Mouse (Mus musculus): Measurements from ENCODE around the gene Obscn. TPM values are rescaled to one million over a fixed set of nuclear protein-coding genes. Genes with fewer than 3 reads are reported as not detected.
"Not testable (repeated sequence)": the region's sequence is repeated elsewhere in the genome, so short reads cannot be mapped to it uniquely, and the experiment has no call there.

Gene Obscn
- total RNA-seq, 1 experiment from 2014 or later, result 1.0 TPM

GRCm38 (mm10) chr11:58959921-58960465 lies 176.2 kb downstream of the Obscn start:
- DNase-seq, result peak; percentile 81

DNA sequence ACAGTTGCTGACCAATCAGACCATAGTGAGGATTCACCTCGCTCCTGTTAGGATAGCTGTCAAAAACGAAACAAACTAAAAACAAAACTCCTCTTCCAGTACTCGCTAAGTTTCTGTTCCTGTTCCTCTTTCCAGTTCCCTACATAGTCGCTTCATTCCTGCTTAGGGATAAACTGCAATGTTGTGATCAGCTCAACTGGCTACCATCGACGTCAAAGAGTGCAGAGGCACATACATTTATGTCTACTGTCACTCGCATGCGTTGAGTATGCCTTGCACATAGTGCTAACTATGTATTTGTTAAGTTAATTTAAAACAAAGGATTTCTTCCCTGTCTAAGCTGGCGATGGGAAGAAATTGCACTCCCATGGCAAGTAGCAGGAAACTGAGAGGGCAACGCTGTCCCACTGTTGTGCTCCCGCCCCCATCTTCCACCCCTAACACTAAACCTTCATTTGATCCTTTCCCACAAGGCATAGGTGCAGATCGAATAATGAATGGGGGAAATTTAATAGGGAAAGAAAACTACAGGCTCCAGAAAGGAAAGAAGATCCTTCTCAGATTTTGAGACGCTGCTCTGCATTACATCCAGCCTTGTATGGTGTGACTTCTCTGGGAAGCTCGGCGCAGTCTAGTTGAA lies 176.9 kb downstream of the Obscn start:
- no peak for DNase-seq

DNA sequence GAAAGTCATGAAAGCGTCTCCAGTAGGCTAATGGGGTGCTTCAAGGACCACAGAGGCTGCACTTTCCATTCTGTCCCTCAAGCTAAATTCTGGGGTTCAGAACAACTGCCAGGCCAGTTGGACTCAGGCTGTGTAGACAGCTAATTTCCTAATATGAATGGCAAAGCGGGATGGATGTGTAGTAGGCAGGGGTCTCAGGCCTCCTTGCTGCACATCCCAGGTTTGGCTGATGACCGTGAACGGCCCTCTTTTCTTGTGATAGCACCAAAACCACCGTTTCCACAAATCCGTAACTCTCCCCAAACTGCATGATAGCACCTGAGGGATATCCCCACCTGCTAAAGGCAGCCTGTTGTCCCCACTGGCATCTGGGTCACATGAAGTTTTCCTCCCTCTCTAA lies 177.7 kb downstream of the Obscn start:
- DNase-seq, result no peak

- no peak for DNase-seq
Measured at GRCm38 (mm10) chr11:58957226-58957914, 178.8 kb downstream of the Obscn start.

DNA sequence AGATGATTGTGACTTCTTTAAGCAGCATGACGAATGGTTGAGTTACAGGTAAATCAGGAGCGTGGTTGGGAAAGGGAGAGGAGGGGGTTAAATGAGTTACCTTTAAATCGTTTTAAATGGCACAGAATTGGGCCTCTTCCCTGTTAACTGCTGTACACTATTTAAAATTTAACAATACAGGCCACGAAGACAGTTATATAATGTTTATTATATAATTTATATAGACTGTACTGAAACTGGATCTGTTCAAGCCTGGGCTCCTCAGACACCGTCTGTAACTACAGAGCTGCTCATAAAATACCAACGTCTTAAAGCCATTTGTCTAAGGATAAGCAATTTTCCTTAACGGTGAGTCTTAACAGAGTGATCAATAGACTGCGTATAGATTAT lies 180.3 kb downstream of the Obscn start:
- no peak for DNase-seq

DNA sequence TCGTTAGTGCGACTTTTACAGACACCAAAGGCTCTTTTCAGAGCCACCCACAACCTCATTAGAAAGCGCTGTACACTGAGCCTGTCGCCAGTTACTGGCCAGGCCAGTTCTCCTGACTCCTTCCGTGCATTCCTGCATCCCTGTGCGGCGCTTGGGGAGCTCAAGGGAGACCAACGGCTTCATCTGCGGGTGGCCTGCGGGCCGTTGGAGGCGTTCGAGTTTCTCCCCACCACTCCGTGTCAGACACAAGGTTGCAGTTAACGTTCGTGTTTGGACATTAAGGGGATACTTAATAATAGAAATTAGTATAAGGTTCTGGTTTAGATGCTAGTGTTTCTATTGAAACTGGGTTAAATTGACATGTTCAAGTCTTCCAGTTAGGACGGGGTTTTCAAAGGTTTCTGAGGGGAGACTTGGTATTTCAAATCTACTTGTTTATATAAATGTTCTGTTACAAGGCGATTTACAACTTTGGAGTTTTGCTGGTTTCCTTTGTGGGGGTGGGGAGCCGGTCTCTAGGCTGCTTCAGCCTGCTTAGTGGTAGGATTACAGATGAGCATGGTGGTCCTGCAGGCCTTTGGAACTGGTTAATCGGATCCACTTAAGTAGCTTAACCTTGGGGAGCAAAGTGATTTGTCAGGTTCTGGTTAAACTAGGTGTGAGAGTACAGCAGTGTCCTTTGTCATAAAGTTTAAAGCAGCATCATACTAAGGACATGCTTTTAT lies 180.9 kb downstream of the Obscn start:
- DNase-seq, result no peak

GRCm38 (mm10) chr11:58954420-58955142 lies 181.6 kb downstream of the Obscn start, which contains the start of the genes Hist3h2a and Trim17:
Gene Hist3h2a, plus strand, starts transcription at chr11:58954685.
Gene Trim17, plus strand, starts transcription at chr11:58954685.
- DNase-seq, result peak; percentile 72

GRCm38 (mm10) chr11:58954170-58954419 lies 182.1 kb downstream of the Obscn start:
- not testable (repeated sequence) for DNase-seq

DNA sequence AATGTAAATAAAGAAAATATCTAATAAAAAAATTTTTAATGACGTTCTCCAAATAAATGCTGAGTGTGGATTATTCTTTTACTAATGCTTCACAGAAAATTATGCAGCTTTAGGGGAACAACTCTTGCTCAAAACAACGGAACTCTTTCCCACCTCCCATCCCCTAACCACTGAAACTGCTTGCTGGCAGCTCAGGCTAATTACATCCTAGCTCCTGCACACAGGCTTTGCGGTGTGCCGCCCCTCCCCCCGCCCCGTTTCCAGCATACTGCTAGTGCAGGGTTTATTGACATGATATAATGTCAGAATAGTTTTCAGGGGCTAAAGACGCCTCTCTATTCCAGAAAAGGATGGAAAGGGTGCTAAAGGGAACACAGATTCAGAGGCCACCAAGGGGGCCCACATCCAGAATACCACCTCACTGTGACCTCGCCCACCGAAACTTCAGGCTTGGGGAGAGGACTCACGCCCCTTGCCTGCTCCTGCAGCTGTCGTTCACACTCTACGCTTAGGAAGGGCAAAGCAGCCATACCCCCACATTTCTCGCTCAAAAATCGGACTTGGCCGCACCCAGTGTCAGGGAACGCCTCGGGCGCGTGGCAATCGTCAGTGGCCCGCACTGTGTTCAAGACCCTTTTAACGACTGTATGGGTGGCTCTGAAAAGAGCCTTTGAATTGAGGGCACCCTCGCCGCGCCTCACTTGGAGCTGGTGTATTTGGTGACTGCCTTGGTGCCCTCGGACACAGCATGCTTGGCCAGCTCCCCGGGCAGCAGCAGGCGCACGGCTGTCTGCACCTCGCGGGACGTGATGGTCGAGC lies 182.6 kb downstream of the Obscn start:
- no peak for DNase-seq

GRCm38 (mm10) chr11:58951210-58951609 lies 185.0 kb downstream of the Obscn start:
- DNase-seq, result no peak

GRCm38 (mm10) chr11:58949480-58950431 lies 186.4 kb downstream of the Obscn start:
- DNase-seq, result no peak

GRCm38 (mm10) chr11:58948542-58949479 lies 187.4 kb downstream of the Obscn start, which contains the start of gene Hist3h2ba:
Gene Hist3h2ba, plus strand, starts transcription at chr11:58948920.
- peak; percentile 48 for DNase-seq

DNA sequence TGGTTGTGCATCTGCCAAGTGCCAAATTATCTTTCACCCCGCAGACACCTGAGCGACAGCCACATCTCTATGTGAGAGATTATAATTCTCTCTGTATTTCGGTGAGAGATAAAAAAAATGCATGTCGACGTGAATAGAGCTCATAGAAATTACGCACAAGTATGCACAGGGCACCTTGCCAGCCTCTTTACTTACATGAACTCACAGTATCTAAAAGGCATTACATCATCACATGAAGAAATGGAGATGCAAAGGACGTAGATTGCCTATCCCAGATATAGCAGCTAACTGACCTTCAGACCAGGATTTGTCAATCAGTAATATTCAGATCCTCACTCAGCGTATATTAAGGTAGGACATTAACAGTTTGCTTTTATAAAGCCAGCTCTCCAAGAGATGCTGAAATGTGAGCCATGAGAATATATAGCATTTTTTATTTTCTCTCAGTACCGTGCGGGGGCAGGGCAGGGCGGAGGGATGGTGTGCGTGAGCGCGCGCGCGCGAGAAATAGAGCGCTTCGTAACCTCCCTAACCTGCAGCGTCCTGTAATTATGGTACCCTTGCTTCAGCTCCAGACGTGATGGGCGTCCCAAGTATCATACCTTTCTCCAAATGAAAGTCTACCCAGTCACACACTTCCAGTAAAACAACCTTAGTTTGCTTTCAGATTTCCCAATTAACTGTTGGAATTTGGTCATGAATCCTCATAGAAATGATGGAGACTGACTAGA lies 188.2 kb downstream of the Obscn start:
- no peak for DNase-seq

DNA sequence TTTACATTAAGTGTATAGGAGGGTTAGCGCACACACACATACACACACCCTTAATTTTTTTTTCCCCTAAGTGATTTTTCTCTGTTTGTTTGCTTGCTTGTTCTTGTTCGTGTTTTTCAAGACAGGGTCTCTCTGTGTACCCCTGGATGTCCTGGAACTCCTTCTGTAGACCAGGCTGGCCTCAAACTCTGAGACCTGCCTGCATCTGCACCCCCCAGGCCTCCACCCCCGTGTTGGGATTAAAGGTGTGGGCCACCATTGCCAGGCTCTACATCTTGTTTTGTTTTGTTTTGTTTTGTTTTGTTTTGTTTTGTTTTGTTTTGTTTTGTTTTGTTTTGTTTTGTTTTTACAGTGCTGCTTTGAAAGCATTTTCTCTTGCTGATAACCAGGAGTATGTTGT lies 188.9 kb downstream of the Obscn start:
- DNase-seq, result no peak

Measured in adrenal gland, postnatal 25 days (tissue).